Mouse (Mus musculus): Measurements from ENCODE around the gene Gm9964. TPM values are rescaled to one million over a fixed set of nuclear protein-coding genes. Genes with fewer than 3 reads are reported as not detected.

The Gm9964 gene
- polyA plus RNA-seq, 1 experiment from 2014 or later: not detected

DNA sequence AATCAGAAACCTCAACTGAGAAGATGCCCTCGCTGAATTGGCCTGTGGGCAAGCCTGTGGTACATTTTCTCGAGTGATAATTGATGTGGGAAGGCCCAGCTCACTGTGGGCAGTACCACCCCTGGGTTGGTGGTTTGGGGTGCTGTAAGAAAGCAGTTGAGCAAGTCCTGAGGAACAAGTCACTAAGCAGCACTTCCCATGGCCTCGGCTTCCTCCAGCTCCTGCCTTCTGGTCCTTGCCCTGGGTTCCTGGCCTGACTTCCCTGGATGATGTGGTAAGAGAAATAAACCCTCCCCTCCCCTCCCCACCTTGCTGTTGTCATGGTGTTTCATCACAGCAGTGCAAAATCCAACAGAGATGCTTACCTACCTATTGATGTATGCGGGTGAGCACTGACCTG lies 31.4 kb upstream of the Gm9964 start:
- Histone ChIP-seq H3K4me3 (ENCODE audit: control insufficient read depth in 1 of 2, insufficient read depth in 1 of 2, low read depth in 1 of 2, low read length in 2 of 2) (no peak overlapping the region), H3K9ac (ENCODE audit: low read length) (no peak overlapping the region), H3K4me1 (ENCODE audit: control insufficient read depth in 2 of 2, insufficient read depth in 2 of 2, low read length in 2 of 2) (no peaks in the 10 kb centered on the region; a peak in 1 of 4 replicates), H3K36me3 (ENCODE audit: control insufficient read depth, insufficient read depth, low read length) (no peaks in the 10 kb centered on the region), H3K27me3 (ENCODE audit: control insufficient read depth, insufficient read depth, low read length) (no peaks in the 10 kb centered on the region), H3K27ac (replicated peaks in 1 of 2; ENCODE audit: control insufficient read depth in 1 of 2, insufficient read depth in 1 of 2, low read depth in 2 of 2, low read length in 2 of 2) (no peak overlapping the region), H3K4me2 (ENCODE audit: low read length) (no peak overlapping the region), H3K9me3 (ENCODE audit: control insufficient read depth, low read length) (no peaks in the 10 kb centered on the region)
- no peak for ATAC-seq (ENCODE audit: insufficient number of reproducible peaks, insufficient read depth, low FRiP score, low read depth)
- WGBS: 84% methylated on average over 4 of the region's 4 CpGs

DNA sequence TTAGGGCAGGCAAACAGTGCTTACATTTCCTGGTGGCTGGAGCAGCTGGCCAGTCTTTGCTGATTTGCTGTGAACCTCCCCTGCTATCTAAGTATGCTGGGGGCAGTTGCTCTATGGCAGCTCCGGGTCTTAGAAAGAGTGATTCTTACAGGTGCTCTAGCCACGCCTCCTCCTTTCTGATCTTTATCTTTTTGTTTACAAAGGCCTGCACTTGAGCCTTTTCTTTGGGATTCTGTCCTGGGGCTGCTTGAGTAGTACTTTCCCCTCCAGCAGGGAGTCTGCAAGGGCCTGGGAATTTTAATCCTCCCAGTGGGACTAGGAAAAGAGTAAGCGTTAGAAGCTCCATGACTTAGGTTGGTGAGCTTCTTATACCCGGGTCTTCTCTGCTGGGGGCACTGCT lies 30.4 kb upstream of the Gm9964 start:
- H3K36me3 ChIP-seq (ENCODE audit: control insufficient read depth, insufficient read depth, low read length): no peaks in the 10 kb centered on the region
- WGBS: 27% methylated on average over 4 of the region's 4 CpGs
- H3K4me2 ChIP-seq (ENCODE audit: low read length): no peak overlapping the region
- no peak for ATAC-seq (ENCODE audit: insufficient number of reproducible peaks, insufficient read depth, low FRiP score, low read depth)
- no peak overlapping the region for H3K4me3 ChIP-seq (ENCODE audit: control insufficient read depth in 1 of 2, insufficient read depth in 1 of 2, low read depth in 1 of 2, low read length in 2 of 2)
- no peaks in the 10 kb centered on the region for H3K9me3 ChIP-seq (ENCODE audit: control insufficient read depth, low read length)
- H3K4me1 ChIP-seq (ENCODE audit: control insufficient read depth in 2 of 2, insufficient read depth in 2 of 2, low read length in 2 of 2): no peaks in the 10 kb centered on the region; a peak in 1 of 4 replicates
- no peaks in the 10 kb centered on the region for H3K27me3 ChIP-seq (ENCODE audit: control insufficient read depth, insufficient read depth, low read length)
- no peak overlapping the region for H3K9ac ChIP-seq (ENCODE audit: low read length)
- no peak overlapping the region for H3K27ac ChIP-seq (replicated peaks in 1 of 2; ENCODE audit: control insufficient read depth in 1 of 2, insufficient read depth in 1 of 2, low read depth in 2 of 2, low read length in 2 of 2)

DNA sequence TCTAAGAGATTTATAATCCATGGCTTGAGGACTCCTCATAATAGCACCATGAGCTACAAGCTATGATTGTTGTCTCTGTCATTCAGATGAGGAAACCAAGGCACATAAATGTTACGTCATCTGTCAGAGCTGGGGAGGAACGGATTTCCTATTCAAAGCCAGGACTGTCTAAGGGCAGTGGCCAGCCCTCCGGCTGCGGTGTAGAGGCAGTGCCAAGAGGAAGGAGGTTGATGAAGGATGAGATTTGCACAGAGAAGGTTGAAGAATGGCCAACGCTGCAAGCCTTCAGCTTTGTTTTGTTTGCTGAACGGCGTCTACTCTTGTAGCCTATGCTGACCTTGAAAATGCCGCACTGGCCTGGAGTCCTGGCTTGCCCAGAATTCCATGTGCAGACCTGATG lies 29.0 kb upstream of the Gm9964 start:
- H3K4me3 ChIP-seq (ENCODE audit: control insufficient read depth in 1 of 2, insufficient read depth in 1 of 2, low read depth in 1 of 2, low read length in 2 of 2): no peak overlapping the region
- no peaks in the 10 kb centered on the region; a peak in 1 of 4 replicates for H3K4me1 ChIP-seq (ENCODE audit: control insufficient read depth in 2 of 2, insufficient read depth in 2 of 2, low read length in 2 of 2)
- no peaks in the 10 kb centered on the region for H3K9me3 ChIP-seq (ENCODE audit: control insufficient read depth, low read length)
- H3K36me3 ChIP-seq (ENCODE audit: control insufficient read depth, insufficient read depth, low read length): no peaks in the 10 kb centered on the region
- no peak overlapping the region for H3K27ac ChIP-seq (replicated peaks in 1 of 2; ENCODE audit: control insufficient read depth in 1 of 2, insufficient read depth in 1 of 2, low read depth in 2 of 2, low read length in 2 of 2)
- 65% methylated on average over 8 of the region's 8 CpGs for WGBS
- H3K9ac ChIP-seq (ENCODE audit: low read length): no peak overlapping the region
- no peak overlapping the region for H3K4me2 ChIP-seq (ENCODE audit: low read length)
- no peak for ATAC-seq (ENCODE audit: insufficient number of reproducible peaks, insufficient read depth, low FRiP score, low read depth)
- H3K27me3 ChIP-seq (ENCODE audit: control insufficient read depth, insufficient read depth, low read length): no peaks in the 10 kb centered on the region

DNA sequence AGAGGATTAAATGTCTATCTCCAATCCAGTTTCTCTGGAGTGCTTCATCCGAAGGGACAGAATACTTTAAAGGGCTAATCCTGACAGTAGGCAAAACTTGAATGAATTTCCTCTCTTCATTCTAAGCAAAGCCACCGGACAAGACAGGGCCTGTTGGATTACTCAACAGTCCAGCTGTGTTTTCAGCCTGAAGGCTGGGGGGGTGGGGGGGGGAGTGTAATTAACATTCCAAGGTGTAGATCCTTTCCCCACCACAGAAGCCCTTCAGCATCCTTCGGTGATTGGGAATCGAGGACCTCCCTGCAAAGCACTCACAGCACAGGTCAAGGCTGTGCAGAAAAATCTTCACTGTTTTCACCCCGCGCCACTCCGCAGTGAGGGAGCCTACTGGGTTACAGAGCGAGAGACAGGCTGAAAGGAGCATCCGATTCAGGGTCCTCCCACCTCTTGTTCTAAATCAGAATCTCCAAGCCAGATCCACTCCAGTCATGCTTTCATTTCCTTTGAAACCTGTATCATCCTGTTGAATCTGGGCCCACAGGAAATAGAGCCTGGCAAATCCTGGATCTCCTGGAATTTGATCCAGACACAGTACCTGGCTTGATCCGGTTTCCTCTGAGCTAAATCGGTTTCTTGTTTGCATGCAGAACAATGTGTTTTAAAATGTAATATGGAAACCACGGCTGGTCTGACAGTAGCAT lies 27.4 kb upstream of the Gm9964 start:
- Histone ChIP-seq H3K9me3 (ENCODE audit: control insufficient read depth, low read length) (no peaks in the 10 kb centered on the region), H3K4me1 (ENCODE audit: control insufficient read depth in 2 of 2, insufficient read depth in 2 of 2, low read length in 2 of 2) (peaks cover 0 to 5% of the 10 kb centered on the region in 2 experiments; a peak in 2 of 4 replicates), H3K4me3 (ENCODE audit: control insufficient read depth in 1 of 2, insufficient read depth in 1 of 2, low read depth in 1 of 2, low read length in 2 of 2) (no peak overlapping the region), H3K36me3 (ENCODE audit: control insufficient read depth, insufficient read depth, low read length) (no peaks in the 10 kb centered on the region), H3K27me3 (ENCODE audit: control insufficient read depth, insufficient read depth, low read length) (no peaks in the 10 kb centered on the region), H3K9ac (ENCODE audit: low read length) (no peak overlapping the region), H3K27ac (replicated peaks in 1 of 2; ENCODE audit: control insufficient read depth in 1 of 2, insufficient read depth in 1 of 2, low read depth in 2 of 2, low read length in 2 of 2) (no peak overlapping the region), H3K4me2 (ENCODE audit: low read length) (no peak overlapping the region)
- ATAC-seq (ENCODE audit: insufficient number of reproducible peaks, insufficient read depth, low FRiP score, low read depth): no peak
- 69% methylated on average over 12 of the region's 12 CpGs for WGBS

DNA sequence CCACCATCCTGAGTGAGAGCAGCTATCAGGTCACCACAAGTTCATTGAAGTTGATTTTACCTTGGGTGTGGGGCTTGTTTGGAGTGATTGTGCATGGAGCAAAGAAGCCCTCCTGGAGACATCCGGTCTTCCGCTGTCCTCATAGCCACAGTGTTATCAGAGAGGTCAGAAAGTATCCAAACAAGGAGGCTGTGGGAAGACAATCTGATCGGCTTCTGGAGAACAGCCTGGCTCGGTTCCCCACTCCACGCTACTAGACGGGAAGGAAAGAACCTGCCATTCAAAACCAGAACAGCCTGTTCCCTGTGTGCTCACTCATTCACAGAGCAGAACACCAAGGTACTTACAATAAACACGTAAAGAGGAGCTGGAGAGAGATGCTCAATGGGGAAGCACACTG lies 23.1 kb upstream of the Gm9964 start:
- Histone ChIP-seq H3K4me2 (ENCODE audit: low read length) (no peak overlapping the region), H3K9me3 (ENCODE audit: control insufficient read depth, low read length) (no peaks in the 10 kb centered on the region), H3K4me3 (ENCODE audit: control insufficient read depth in 1 of 2, insufficient read depth in 1 of 2, low read depth in 1 of 2, low read length in 2 of 2) (no peak overlapping the region), H3K27ac (replicated peaks in 1 of 2; ENCODE audit: control insufficient read depth in 1 of 2, insufficient read depth in 1 of 2, low read depth in 2 of 2, low read length in 2 of 2) (no peak overlapping the region), H3K9ac (ENCODE audit: low read length) (no peak overlapping the region), H3K4me1 (ENCODE audit: control insufficient read depth in 2 of 2, insufficient read depth in 2 of 2, low read length in 2 of 2) (peaks cover 0 to 5% of the 10 kb centered on the region in 2 experiments; a peak in 2 of 4 replicates), H3K27me3 (ENCODE audit: control insufficient read depth, insufficient read depth, low read length) (no peaks in the 10 kb centered on the region), H3K36me3 (ENCODE audit: control insufficient read depth, insufficient read depth, low read length) (no peaks in the 10 kb centered on the region)
- no peak; the same call in 1 of the 2 replicates for ATAC-seq (ENCODE audit: insufficient number of reproducible peaks, insufficient read depth, low FRiP score, low read depth)
- 51% methylated on average over 7 of the region's 7 CpGs for WGBS

DNA sequence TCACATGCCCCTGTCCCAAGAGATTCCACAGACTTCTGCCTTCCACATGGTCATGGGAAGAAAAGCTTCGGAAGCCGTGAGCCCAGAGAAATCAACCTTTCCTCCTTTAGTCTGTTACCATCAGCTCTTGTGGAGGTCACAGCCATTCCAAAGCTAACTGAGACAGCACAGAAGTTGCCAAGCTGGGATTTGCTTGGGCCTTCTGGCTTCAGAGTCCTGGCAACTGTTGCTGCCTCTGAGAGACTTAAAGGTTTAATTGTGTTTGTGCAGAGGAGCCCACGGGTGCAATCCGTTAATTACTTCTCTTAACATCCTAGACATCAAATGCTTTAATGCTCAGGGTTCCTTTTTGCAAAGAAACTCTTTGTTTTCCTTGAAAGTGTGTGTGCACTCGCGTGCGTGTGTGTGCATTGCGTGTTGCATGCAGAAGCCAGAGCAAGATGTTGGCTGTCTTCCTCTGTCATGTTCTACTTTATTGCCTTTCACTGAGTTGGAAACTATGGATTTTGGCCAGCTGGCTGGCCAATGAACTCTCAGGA lies 20.2 kb upstream of the Gm9964 start:
- no peak overlapping the region for H3K4me2 ChIP-seq (ENCODE audit: low read length)
- WGBS: 83% methylated on average over 8 of the region's 8 CpGs
- ATAC-seq (ENCODE audit: insufficient number of reproducible peaks, insufficient read depth, low FRiP score, low read depth): no peak
- no peak overlapping the region for H3K9ac ChIP-seq (ENCODE audit: low read length)
- no peak overlapping the region for H3K4me3 ChIP-seq (ENCODE audit: control insufficient read depth in 1 of 2, insufficient read depth in 1 of 2, low read depth in 1 of 2, low read length in 2 of 2)
- no peaks in the 10 kb centered on the region for H3K9me3 ChIP-seq (ENCODE audit: control insufficient read depth, low read length)
- H3K4me1 ChIP-seq (ENCODE audit: control insufficient read depth in 2 of 2, insufficient read depth in 2 of 2, low read length in 2 of 2): peaks cover 0 to 5% of the 10 kb centered on the region in 2 experiments; a peak in 2 of 4 replicates
- H3K27me3 ChIP-seq (ENCODE audit: control insufficient read depth, insufficient read depth, low read length): no peaks in the 10 kb centered on the region
- H3K27ac ChIP-seq (replicated peaks in 1 of 2; ENCODE audit: control insufficient read depth in 1 of 2, insufficient read depth in 1 of 2, low read depth in 2 of 2, low read length in 2 of 2): no peak overlapping the region
- H3K36me3 ChIP-seq (ENCODE audit: control insufficient read depth, insufficient read depth, low read length): no peaks in the 10 kb centered on the region

DNA sequence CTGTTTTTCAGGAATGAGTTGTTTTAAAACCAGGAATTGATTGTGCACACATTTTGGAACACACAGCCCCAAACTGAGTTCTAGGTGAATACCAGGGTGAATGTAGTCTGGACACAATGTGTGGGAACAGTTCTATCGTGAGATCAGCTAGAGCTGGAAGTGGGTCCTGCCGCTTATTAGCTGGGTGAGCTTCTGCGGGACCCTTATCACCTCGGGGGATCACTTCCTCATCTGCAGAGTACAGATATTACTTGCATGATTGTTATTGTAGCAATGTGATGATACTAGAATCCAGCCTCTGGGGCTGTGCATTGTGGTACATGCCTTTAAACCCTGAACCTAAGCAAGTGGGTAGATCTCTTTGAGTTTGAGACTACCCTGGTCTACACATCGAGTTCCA lies 13.8 kb upstream of the Gm9964 start:
- peaks cover 17 to 24% of the 10 kb centered on the region in 2 experiments for H3K4me1 ChIP-seq (ENCODE audit: control insufficient read depth in 2 of 2, insufficient read depth in 2 of 2, low read length in 2 of 2)
- no peak overlapping the region for H3K27ac ChIP-seq (replicated peaks in 1 of 2; ENCODE audit: control insufficient read depth in 1 of 2, insufficient read depth in 1 of 2, low read depth in 2 of 2, low read length in 2 of 2)
- WGBS: 73% methylated on average over 5 of the region's 5 CpGs
- no peak overlapping the region for H3K4me3 ChIP-seq (ENCODE audit: control insufficient read depth in 1 of 2, insufficient read depth in 1 of 2, low read depth in 1 of 2, low read length in 2 of 2)
- no peak overlapping the region for H3K4me2 ChIP-seq (ENCODE audit: low read length)
- H3K27me3 ChIP-seq (ENCODE audit: control insufficient read depth, insufficient read depth, low read length): no peaks in the 10 kb centered on the region
- no peak for ATAC-seq (ENCODE audit: insufficient number of reproducible peaks, insufficient read depth, low FRiP score, low read depth)
- no peaks in the 10 kb centered on the region for H3K36me3 ChIP-seq (ENCODE audit: control insufficient read depth, insufficient read depth, low read length)
- no peaks in the 10 kb centered on the region for H3K9me3 ChIP-seq (ENCODE audit: control insufficient read depth, low read length)
- H3K9ac ChIP-seq (ENCODE audit: low read length): no peak overlapping the region

All from heart, embryonic 14.5 days (tissue).